Mouse (Mus musculus): ENCODE measurements at regions not wholly inside any gene's neighbourhood (a gene's known extent, or its start where the extent isn't known, plus 50 kb on each side); places are given as distances from the start of the nearest gene placed in this dataset.

DNA sequence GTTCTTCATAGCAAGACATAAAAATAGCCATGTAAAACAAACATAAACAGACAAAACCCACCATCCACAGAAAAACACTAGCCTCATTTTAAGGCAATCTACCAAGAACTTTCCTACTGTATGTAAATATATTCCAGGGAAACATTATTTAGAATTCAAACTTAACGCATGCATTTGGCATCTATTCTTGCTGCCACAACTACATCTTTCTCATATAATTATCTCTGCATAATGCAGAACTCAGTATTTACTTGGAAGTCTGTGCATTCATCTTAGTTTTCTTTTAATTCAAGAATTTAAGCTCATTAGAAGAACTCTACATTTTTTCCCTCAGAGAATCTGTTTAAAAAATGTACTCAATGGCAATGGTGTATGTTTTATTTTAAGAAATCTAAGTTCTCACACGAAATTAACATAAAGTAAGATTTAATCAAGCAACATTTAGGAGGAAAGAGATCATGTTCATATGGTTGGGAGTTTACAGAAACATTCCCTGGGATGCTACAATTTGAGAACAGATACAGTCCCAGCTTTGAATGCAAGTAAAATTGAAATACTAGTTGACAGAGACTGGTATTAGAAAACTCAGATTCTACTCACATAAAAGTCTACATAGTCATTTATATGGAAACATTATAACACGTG is 1114.7 kb downstream of the Sorcs1 start:
- Histone ChIP-seq H3K4me2 (replicated peaks; ENCODE audit: low read depth, low read length) (no peak overlapping the region), H3K36me3 (ENCODE audit: insufficient read depth, low read length) (no peaks in the 10 kb centered on the region), H3K4me3 (ENCODE audit: low read depth, low read length) (no peak overlapping the region), H3K9ac (replicated peaks; ENCODE audit: low read depth) (no peak overlapping the region), H3K27ac (ENCODE audit: low read length) (no peak overlapping the region), H3K27me3 (replicated peaks; ENCODE audit: insufficient read depth, low read length) (no peaks in the 10 kb centered on the region), H3K4me1 (ENCODE audit: insufficient read depth, low read depth, low read length) (no peaks in the 10 kb centered on the region), H3K9me3 (ENCODE audit: low read length) (no peaks in the 10 kb centered on the region)
- no peak for TF ChIP-seq EP300 (IDR thresholded peaks at IDR 0.05)
- ATAC-seq: no peak
- 47% methylated on average over 3 of the region's 3 CpGs for WGBS
- DNase-seq (ENCODE audit: low spot score): no peak

DNA sequence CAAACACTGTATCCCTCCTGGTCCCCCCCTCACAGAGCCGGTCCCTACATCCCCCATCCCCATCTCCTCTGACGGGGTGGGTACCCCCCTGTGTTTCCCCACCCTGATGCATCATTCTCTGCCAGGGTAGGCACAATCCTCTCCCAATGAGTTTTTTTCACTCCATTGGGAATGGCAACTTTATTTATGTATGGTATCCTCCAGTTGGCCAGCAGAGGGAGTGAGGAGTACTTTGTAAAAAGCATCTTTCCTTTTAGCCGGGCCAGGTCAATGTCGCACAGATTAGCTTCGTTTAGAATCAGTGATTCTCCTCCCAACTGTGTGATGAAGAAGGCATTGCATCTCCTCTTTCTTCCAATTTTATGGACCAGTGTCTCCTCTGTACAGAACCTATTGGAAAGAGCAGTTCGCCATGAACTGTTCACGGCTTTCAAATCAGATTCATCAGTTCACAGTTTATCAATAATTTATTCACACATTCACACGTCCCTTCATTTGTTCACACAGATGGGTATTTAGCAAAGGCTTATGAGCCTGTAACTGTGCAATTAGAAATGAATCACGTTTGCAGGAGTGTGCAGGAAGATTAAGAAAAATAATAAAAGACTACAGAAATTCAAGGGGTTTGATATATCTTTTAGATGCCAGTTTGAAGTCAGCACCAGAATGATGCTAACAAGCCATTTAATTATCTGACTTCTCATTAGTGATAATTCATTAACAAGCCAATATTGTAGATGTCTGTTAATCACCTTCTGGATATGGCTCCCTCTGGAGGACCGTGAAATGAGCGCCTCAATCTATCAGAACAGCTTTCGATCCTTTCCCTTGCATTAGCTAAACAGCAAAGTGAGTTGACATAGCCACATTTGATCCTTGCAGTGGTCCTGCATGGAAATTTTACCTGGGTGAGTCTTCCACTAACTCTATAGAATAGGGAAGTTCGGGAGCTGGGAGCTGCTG is 1138.7 kb downstream of the Sorcs1 start:
- Histone ChIP-seq H3K9me3 (ENCODE audit: low read length) (no peaks in the 10 kb centered on the region), H3K36me3 (ENCODE audit: insufficient read depth, low read length) (no peaks in the 10 kb centered on the region), H3K4me2 (replicated peaks; ENCODE audit: low read depth, low read length) (no peak overlapping the region), H3K9ac (replicated peaks; ENCODE audit: low read depth) (no peak overlapping the region), H3K4me3 (ENCODE audit: low read depth, low read length) (no peak overlapping the region), H3K27ac (ENCODE audit: low read length) (no peak overlapping the region), H3K27me3 (replicated peaks; ENCODE audit: insufficient read depth, low read length) (no peaks in the 10 kb centered on the region), H3K4me1 (ENCODE audit: insufficient read depth, low read depth, low read length) (no peaks in the 10 kb centered on the region)
- TF ChIP-seq EP300 (IDR thresholded peaks at IDR 0.05): no peak
- peak; percentile 64 for TF ChIP-seq CTCF (IDR thresholded peaks at IDR 0.05)
- ATAC-seq (no peak), DNase-seq (ENCODE audit: low spot score) (peak; percentile 11)
- WGBS: 57% methylated on average over 13 of the region's 13 CpGs
